Mouse (Mus musculus) lung, embryonic 16.5 days (tissue): ENCODE measurements around the gene Pla2g4e. TPM values are rescaled to one million over a fixed set of nuclear protein-coding genes. Genes with fewer than 3 reads are reported as not detected.
A peak's percentile ranks its signal among the peaks of the same experiment; 100 is the strongest.

Experiments
- ATAC-seq: fragments of 200-750 bp; cut with Nextera tagmentation; 2 replicates; pipeline ENCODE4 v1.8.0; 2017; ENCODE audit warnings: low read depth, mild to moderate bottlenecking, moderate library complexity
- H3K27ac ChIP-seq: fragments of 300-500 bp; sonication (generic); 2 replicates; pipeline ENCODE4 v1.5.1; 2014; ENCODE audit warnings: mild to moderate bottlenecking, control low read depth, low read length
- H3K27me3 ChIP-seq: fragments of 300-500 bp; sonication (generic); 2 replicates; pipeline ENCODE4 v1.6.1; 2014; ENCODE audit warnings: low read depth, low read length, mixed read lengths; ENCODE audit not compliant: control insufficient read depth, insufficient read depth
- H3K36me3 ChIP-seq: fragments of 300-500 bp; sonication (generic); 2 replicates; pipeline ENCODE4 v1.6.1; 2014; ENCODE audit warnings: low read length; ENCODE audit not compliant: control insufficient read depth, insufficient read depth
- H3K4me1 ChIP-seq: fragments of 300-500 bp; sonication (generic); replicated peaks from 2 replicates; pipeline ENCODE4 v1.6.1; 2014; ENCODE audit warnings: low read length, mixed read lengths; ENCODE audit not compliant: control insufficient read depth, insufficient read depth
- H3K4me2 ChIP-seq: fragments of 300-500 bp; sonication (generic); 2 replicates; pipeline ENCODE4 v1.6.1; 2014; ENCODE audit warnings: low read depth, low read length, control low read depth
- H3K4me3 ChIP-seq: fragments of 300-500 bp; sonication (generic); 2 replicates; pipeline ENCODE4 v1.5.1; 2014; ENCODE audit warnings: mild to moderate bottlenecking, low read length, control low read depth
- H3K9ac ChIP-seq: fragments of 300-500 bp; sonication (generic); 2 replicates; pipeline ENCODE4 v1.6.1; 2014; ENCODE audit warnings: low read length, control low read depth
- H3K9me3 ChIP-seq: fragments of 300-500 bp; sonication (generic); 2 replicates; pipeline ENCODE4 v1.6.1; 2016; ENCODE audit warnings: low read length; ENCODE audit not compliant: control insufficient read depth
- WGBS: fragments of 180-500 bp; shearing (Covaris S2); extraction: QIAGEN DNeasy Blood & Tissue Kit; methylation state at CpG from one replicate; pipeline ENCODE4 v1.1.7; 2014; 5-methylcytosine and 5-hydroxymethylcytosine counted together
- polyA plus RNA-seq: library from polyadenylated mRNA; unstranded; fragments of >200 nt; fragmentation: Nextera tagmentation; extraction: Ambion mirVana; gene quantifications from 2 replicates; pipeline ENCODE4 v1.2.1, GENCODE M21; 2015

Pla2g4e gene
- polyA plus RNA-seq, 1 experiment from 2014 or later = 0.08 TPM

- no peak for ATAC-seq
Measured at GRCm38 (mm10) chr2:120211448-120211847, 33.7 kb downstream of the Pla2g4e start.

GRCm38 (mm10) chr2:120207926-120208325 is 37.2 kb downstream of the Pla2g4e start:
- Histone ChIP-seq H3K4me2 (no peak overlapping the region), H3K27ac (no peak overlapping the region)
- 35% methylated on average over 7 of the region's 7 CpGs for WGBS

More at GRCm38 (mm10) chr2:120211448-120211847, 33.7 kb downstream of the Pla2g4e start:
- no peaks in the 10 kb centered on the region for H3K27me3 ChIP-seq
- H3K4me1 ChIP-seq = no peaks in the 10 kb centered on the region
- no peaks in the 10 kb centered on the region for H3K36me3 ChIP-seq
- H3K9ac ChIP-seq = no peak overlapping the region
- no peak overlapping the region for H3K4me3 ChIP-seq
- WGBS = 52% methylated on average over 2 of the region's 2 CpGs
- H3K9me3 ChIP-seq = no peaks in the 10 kb centered on the region
- H3K27ac ChIP-seq = no peak overlapping the region
- no peak overlapping the region for H3K4me2 ChIP-seq

GRCm38 (mm10) chr2:120207028-120207427 is 38.1 kb downstream of the Pla2g4e start:
- Histone ChIP-seq H3K27ac (no peak overlapping the region), H3K36me3 (no peaks in the 10 kb centered on the region), H3K9ac (no peak overlapping the region), H3K9me3 (no peaks in the 10 kb centered on the region), H3K27me3 (no peaks in the 10 kb centered on the region), H3K4me2 (no peak overlapping the region), H3K4me1 (no peaks in the 10 kb centered on the region), H3K4me3 (no peak overlapping the region)
- ATAC-seq = no peak
- WGBS = 58% methylated on average over 6 of the region's 6 CpGs

More at GRCm38 (mm10) chr2:120207926-120208325, 37.2 kb downstream of the Pla2g4e start:
- ATAC-seq = no peak
- Histone ChIP-seq H3K4me1 (no peaks in the 10 kb centered on the region), H3K4me3 (no peak overlapping the region), H3K36me3 (no peaks in the 10 kb centered on the region), H3K9ac (no peak overlapping the region), H3K27me3 (no peaks in the 10 kb centered on the region), H3K9me3 (no peaks in the 10 kb centered on the region)

- H3K27me3 ChIP-seq = no peaks in the 10 kb centered on the region
- H3K36me3 ChIP-seq = no peaks in the 10 kb centered on the region
- no peak overlapping the region for H3K9ac ChIP-seq
- no peak overlapping the region for H3K27ac ChIP-seq
- WGBS = 44% methylated on average over 3 of the region's 3 CpGs
- H3K4me3 ChIP-seq = no peak overlapping the region
- ATAC-seq = no peak
- H3K9me3 ChIP-seq = no peaks in the 10 kb centered on the region
- H3K4me2 ChIP-seq = no peak overlapping the region
- no peaks in the 10 kb centered on the region for H3K4me1 ChIP-seq
Measured at GRCm38 (mm10) chr2:120203742-120204141, 41.4 kb downstream of the Pla2g4e start.

- Histone ChIP-seq H3K4me1 (no peaks in the 10 kb centered on the region), H3K4me3 (no peak overlapping the region), H3K27me3 (no peaks in the 10 kb centered on the region), H3K27ac (no peak overlapping the region), H3K36me3 (no peaks in the 10 kb centered on the region), H3K9ac (no peak overlapping the region), H3K9me3 (no peaks in the 10 kb centered on the region), H3K4me2 (no peak overlapping the region)
- WGBS = 50% methylated on average over 6 of the region's 7 CpGs
- no peak for ATAC-seq
Measured at GRCm38 (mm10) chr2:120200077-120200476, 45.1 kb downstream of the Pla2g4e start.

- no peak overlapping the region for H3K4me3 ChIP-seq
- WGBS = 80% methylated on average over 4 of the region's 4 CpGs
- H3K27ac ChIP-seq = no peak overlapping the region
- no peaks in the 10 kb centered on the region for H3K36me3 ChIP-seq
- H3K9me3 ChIP-seq = no peaks in the 10 kb centered on the region
- ATAC-seq = no peak
- no peaks in the 10 kb centered on the region for H3K27me3 ChIP-seq
- H3K9ac ChIP-seq = no peak overlapping the region
- H3K4me2 ChIP-seq = no peak overlapping the region
- peaks cover 4% of the 10 kb centered on the region; the same call in 1 of the 2 replicates for H3K4me1 ChIP-seq
Measured at GRCm38 (mm10) chr2:120188174-120188573, 57.0 kb downstream of the Pla2g4e start.

GRCm38 (mm10) chr2:120187583-120187982 is 57.6 kb downstream of the Pla2g4e start:
- Histone ChIP-seq H3K9ac (no peak overlapping the region), H3K4me3 (no peak overlapping the region), H3K9me3 (no peaks in the 10 kb centered on the region), H3K4me2 (no peak overlapping the region), H3K27ac (no peak overlapping the region), H3K4me1 (peaks cover 4% of the 10 kb centered on the region; the same call in 1 of the 2 replicates), H3K36me3 (no peaks in the 10 kb centered on the region), H3K27me3 (no peaks in the 10 kb centered on the region)
- ATAC-seq = no peak
- WGBS = 80% methylated on average over 1 of the region's 1 CpGs

GRCm38 (mm10) chr2:120185527-120186276 is 59.4 kb downstream of the Pla2g4e start:
- H3K4me3 ChIP-seq = no peak overlapping the region
- peak overlapping the region; percentile 74 for H3K27ac ChIP-seq
- H3K9ac ChIP-seq = no peak overlapping the region
- 69% methylated on average over 6 of the region's 6 CpGs for WGBS
- peak; percentile 86 for ATAC-seq
- H3K4me2 ChIP-seq = no peak overlapping the region
- H3K9me3 ChIP-seq = no peaks in the 10 kb centered on the region
- no peaks in the 10 kb centered on the region for H3K36me3 ChIP-seq
- no peaks in the 10 kb centered on the region for H3K27me3 ChIP-seq
- peaks cover 4% of the 10 kb centered on the region; the same call in 1 of the 2 replicates for H3K4me1 ChIP-seq

GRCm38 (mm10) chr2:120178936-120179335 is 66.2 kb downstream of the Pla2g4e start:
- Histone ChIP-seq H3K4me1 (no peaks in the 10 kb centered on the region), H3K27ac (no peak overlapping the region), H3K9ac (no peak overlapping the region), H3K4me2 (no peak overlapping the region), H3K27me3 (no peaks in the 10 kb centered on the region), H3K9me3 (no peaks in the 10 kb centered on the region), H3K4me3 (no peak overlapping the region), H3K36me3 (no peaks in the 10 kb centered on the region)
- ATAC-seq = no peak
